Mouse (Mus musculus) ES-Bruce4 (cell line): ENCODE measurements around the gene Calml3. TPM values are rescaled to one million over a fixed set of nuclear protein-coding genes. Genes with fewer than 3 reads are reported as not detected.

Source experiments
- H3K27ac ChIP-seq: 2 replicates; pipeline ENCODE4 v1.5.1; 2012; ENCODE audit warnings: low read length, inconsistent platforms; ENCODE audit not compliant: insufficient read depth
- H3K27me3 ChIP-seq: 2 replicates; pipeline ENCODE4 v1.6.1; 2012; ENCODE audit warnings: mild to moderate bottlenecking, low read length, inconsistent platforms; ENCODE audit not compliant: control insufficient read depth, poor library complexity, insufficient read depth, severe bottlenecking
- H3K36me3 ChIP-seq: 2 replicates; pipeline ENCODE4 v1.6.1; 2012; ENCODE audit warnings: inconsistent platforms, mild to moderate bottlenecking, low read length, moderate library complexity; ENCODE audit not compliant: control insufficient read depth, poor library complexity, insufficient read depth, severe bottlenecking
- H3K4me1 ChIP-seq: one replicate; pipeline ENCODE4 v1.8.1; 2011; ENCODE audit warnings: low read length; ENCODE audit not compliant: control insufficient read depth, insufficient read depth
- H3K4me3 ChIP-seq: 2 replicates; pipeline ENCODE4 v1.5.1; 2011; ENCODE audit warnings: low read depth, mild to moderate bottlenecking, low read length
- H3K9ac ChIP-seq: 2 replicates; pipeline ENCODE4 v1.6.1; 2012; ENCODE audit warnings: low read depth, mild to moderate bottlenecking, inconsistent platforms; ENCODE audit not compliant: poor library complexity, severe bottlenecking
- H3K9me3 ChIP-seq: replicated peaks from 2 replicates; pipeline ENCODE4 v1.6.1; 2012; ENCODE audit warnings: mild to moderate bottlenecking, low read length, inconsistent platforms; ENCODE audit not compliant: control insufficient read depth, poor library complexity, insufficient read depth, severe bottlenecking
- CTCF ChIP-seq: IDR thresholded peaks from one replicate; pipeline ENCODE4 v1.8.1; 2011; ENCODE audit warnings: low read depth, low read length
- EP300 ChIP-seq: IDR thresholded peaks from 2 replicates; pipeline ENCODE4 v1.6.1; 2011; ENCODE audit warnings: low read depth, low read length; ENCODE audit not compliant: insufficient read depth
- POLR2A ChIP-seq: IDR thresholded peaks from one replicate; pipeline ENCODE4 v1.8.1; 2011; ENCODE audit warnings: low read length; ENCODE audit not compliant: insufficient read depth
- polyA plus RNA-seq: library from polyadenylated mRNA; stranded (reverse); fragments of >200 nt; gene quantifications from 2 replicates; pipeline ENCODE4 v1.2.4, GENCODE M21; 2011; ENCODE audit warnings: low read depth; ENCODE audit not compliant: missing spikeins, insufficient read depth, insufficient read length

Gene Calml3
- polyA plus RNA-seq, 1 experiment = not detected

DNA sequence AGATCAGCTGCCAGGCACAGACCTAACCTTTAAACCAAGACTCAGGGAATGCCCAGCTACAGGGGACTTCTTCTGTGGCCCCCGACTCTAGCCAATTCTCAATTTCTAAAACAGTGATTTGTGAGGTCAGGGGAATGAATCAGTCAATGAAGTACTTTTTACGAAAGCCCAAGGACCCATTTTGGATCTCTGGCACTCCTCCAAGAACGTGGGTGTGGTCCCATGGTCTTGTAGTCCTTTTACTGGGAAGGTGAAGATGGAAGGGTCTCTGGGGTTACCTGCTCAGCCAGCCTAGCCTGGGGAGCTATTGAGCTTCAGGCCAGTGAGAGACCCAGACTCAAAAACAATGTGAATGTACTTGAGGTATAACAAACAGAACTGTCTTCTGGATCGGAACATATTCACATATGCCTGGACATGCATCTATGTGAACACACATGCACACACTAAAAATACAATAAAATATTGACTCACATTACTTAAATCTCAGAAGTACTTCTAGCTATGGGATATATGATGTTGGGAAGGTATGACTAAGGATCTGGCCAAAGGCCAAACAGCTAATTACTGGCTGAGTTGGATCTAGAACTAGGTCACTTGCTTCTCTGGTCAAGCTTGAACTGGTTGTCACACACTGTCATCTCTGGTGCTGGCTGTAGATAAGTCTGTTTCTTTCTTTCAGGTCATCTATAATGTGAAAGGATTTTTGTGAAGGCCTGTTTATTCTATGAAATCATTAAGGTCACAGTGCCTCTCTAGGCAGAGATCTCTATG is 25.3 kb downstream of the Calml3 start:
- Histone ChIP-seq H3K9ac (no peak overlapping the region), H3K4me3 (no peak overlapping the region), H3K36me3 (no peaks in the 10 kb centered on the region), H3K4me1 (no peaks in the 10 kb centered on the region), H3K9me3 (no peaks in the 10 kb centered on the region), H3K27me3 (no peaks in the 10 kb centered on the region), H3K27ac (no peak overlapping the region)
- no peak for TF ChIP-seq CTCF
- TF ChIP-seq POLR2A = no peak
- no peak for TF ChIP-seq EP300

DNA sequence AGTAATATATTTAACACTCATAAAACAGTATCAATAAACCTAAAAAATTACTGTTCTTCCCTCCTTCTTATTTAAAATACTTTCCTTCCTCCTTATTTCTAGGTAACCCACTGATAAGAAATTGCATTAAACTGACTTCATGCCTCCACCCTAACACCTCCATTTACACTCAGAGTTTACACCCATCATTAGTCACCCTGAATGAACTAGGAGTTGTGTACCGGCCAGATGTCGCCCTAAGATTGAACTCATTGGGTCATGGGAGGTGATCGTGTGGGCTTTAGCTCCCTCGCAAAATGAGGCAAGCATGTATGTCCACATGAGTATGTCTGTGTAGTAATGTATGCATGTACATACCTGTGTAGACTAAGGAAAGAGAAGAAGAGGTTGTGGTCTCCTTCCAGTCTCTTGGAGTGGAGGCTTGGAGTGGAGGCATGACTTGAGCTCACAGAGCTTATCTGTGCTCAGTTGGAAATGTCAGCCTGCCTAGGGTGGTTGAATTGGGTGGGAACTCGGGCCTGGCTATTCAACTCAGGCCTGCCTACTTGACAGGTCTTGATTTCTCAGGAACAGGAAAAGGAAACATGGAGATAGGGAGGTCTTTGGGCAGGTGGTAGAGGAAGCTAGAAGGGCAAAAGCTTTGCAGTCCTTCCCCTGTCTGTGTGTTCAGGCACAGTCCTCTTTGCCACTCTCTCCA is 26.8 kb downstream of the Calml3 start:
- TF ChIP-seq CTCF (no peak), POLR2A (no peak), EP300 (no peak)
- H3K4me3 ChIP-seq = no peak overlapping the region
- H3K27me3 ChIP-seq = no peaks in the 10 kb centered on the region
- no peaks in the 10 kb centered on the region for H3K9me3 ChIP-seq
- H3K36me3 ChIP-seq = no peaks in the 10 kb centered on the region
- H3K27ac ChIP-seq = no peak overlapping the region
- no peaks in the 10 kb centered on the region for H3K4me1 ChIP-seq
- no peak overlapping the region for H3K9ac ChIP-seq

DNA sequence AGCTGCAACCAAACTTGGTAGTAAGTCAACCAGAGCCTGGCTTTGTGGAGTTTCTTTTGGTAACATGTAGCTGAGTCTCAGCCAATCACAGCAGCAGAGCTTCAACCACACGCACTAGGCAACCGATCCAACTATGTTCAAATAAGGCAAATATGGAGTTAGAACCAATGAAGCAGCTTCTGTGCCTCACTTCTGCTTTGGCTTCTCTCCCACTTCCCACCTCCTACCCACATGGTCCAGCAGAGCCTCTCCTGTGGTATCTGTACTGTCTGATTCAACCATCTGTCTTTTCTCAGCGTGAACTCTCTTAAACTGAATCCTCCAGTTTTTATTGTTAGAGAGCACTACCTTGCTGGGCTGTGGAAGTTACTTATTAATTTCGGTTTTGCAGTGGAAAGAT is 27.7 kb downstream of the Calml3 start:
- Histone ChIP-seq H3K4me3 (no peak overlapping the region), H3K36me3 (no peaks in the 10 kb centered on the region), H3K27ac (no peak overlapping the region), H3K9me3 (no peaks in the 10 kb centered on the region), H3K4me1 (no peaks in the 10 kb centered on the region), H3K27me3 (no peaks in the 10 kb centered on the region), H3K9ac (no peak overlapping the region)
- TF ChIP-seq EP300 = no peak
- TF ChIP-seq POLR2A = no peak
- no peak for TF ChIP-seq CTCF

DNA sequence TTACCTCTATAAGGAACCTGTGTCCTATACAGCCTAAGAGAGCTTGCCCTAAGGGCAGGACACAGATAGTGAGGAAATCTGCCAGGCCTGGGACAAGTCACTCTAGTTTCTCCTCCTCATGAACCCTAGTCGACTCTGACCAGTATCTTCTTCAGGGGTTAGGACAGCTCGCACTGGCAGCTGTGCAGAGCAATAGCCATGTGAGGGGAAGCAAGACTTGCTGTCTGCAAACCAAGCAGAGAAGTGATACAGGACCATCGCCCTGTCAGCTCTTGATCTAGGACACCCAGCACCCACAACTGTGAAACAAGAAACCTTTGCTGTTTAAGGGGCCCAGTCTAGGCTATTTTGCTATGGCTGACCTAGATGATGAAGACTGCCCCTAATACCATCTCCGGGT is 29.1 kb downstream of the Calml3 start:
- no peaks in the 10 kb centered on the region for H3K27me3 ChIP-seq
- no peak overlapping the region for H3K9ac ChIP-seq
- H3K4me3 ChIP-seq = no peak overlapping the region
- no peak overlapping the region for H3K27ac ChIP-seq
- TF ChIP-seq CTCF (no peak), POLR2A (no peak), EP300 (no peak)
- no peaks in the 10 kb centered on the region for H3K4me1 ChIP-seq
- H3K36me3 ChIP-seq = no peaks in the 10 kb centered on the region
- H3K9me3 ChIP-seq = no peaks in the 10 kb centered on the region

DNA sequence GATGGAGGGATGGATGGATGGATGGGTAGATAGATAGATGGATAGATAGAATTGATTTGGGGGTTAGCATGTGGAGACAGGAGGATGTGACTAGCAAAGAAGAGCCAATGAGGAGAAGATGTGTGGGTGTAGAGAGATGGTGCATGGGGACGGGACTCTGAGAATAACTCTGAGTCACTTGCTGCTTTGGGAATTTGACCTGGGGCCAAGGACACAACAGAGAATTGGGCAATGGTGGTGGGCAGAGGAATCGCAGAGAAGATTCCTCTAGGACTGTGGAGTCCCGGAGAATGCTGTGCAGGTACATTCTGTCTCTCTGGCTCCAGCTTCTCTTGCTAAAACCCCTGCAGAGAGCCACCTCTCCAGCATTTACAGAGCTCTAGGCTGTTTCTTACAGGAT is 29.8 kb downstream of the Calml3 start:
- Histone ChIP-seq H3K9me3 (no peaks in the 10 kb centered on the region), H3K4me1 (no peaks in the 10 kb centered on the region), H3K36me3 (no peaks in the 10 kb centered on the region), H3K9ac (no peak overlapping the region), H3K27ac (no peak overlapping the region), H3K4me3 (no peak overlapping the region), H3K27me3 (no peaks in the 10 kb centered on the region)
- TF ChIP-seq EP300 (no peak), CTCF (no peak), POLR2A (no peak)

DNA sequence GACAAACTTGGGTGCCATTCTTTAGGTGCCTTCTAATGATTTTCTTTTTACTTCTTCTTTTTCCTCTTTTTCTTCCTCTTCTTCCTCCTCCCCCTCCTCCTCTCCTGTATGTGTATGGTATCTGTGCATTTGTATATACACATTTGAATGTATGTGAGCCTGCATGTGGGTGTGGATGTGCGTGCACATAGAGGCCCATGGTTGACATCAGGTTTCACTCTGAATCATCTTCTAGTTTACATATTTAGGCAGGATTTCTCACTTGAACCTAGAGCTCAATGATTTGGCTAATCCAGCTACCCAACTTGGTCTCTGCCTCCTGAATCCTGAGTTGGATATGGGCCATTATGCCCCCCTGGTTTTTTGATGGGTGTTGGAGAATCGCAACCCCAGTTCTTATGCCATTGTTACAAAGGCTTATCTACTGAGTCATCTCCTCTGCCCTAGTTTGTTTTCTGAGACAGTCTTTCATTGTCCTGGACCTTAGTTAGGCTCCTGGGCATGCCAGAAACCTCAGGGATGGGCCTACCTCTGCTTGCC is 30.9 kb downstream of the Calml3 start:
- Histone ChIP-seq H3K9me3 (no peaks in the 10 kb centered on the region), H3K4me1 (no peaks in the 10 kb centered on the region), H3K27me3 (no peaks in the 10 kb centered on the region), H3K9ac (no peak overlapping the region), H3K4me3 (no peak overlapping the region), H3K27ac (no peak overlapping the region), H3K36me3 (no peaks in the 10 kb centered on the region)
- TF ChIP-seq POLR2A (no peak), EP300 (no peak), CTCF (no peak)
